Mouse (Mus musculus) intestine, embryonic 14.5 days (tissue): ENCODE results near the gene Col11a1. TPM values are rescaled to one million over a fixed set of nuclear protein-coding genes. Genes with fewer than 3 reads are reported as not detected.

Experiments
- ATAC-seq: fragments of 200-750 bp; cut with Nextera tagmentation; replicated peaks from 2 replicates; pipeline ENCODE4 v1.8.0; 2017; ENCODE audit warnings: low read depth, moderate number of reproducible peaks, moderate TSS enrichment, moderate library complexity; ENCODE audit not compliant: low FRiP score, low TSS enrichment
- DNase-seq: peaks from one replicate; pipeline ENCODE4 v3.0.0-alpha.2; 2018; ENCODE audit warnings: low spot score
- H3K27ac ChIP-seq: fragments of 300-500 bp; sonication (generic); 2 replicates; pipeline ENCODE4 v1.5.1; 2014; ENCODE audit warnings: low read depth, mild to moderate bottlenecking, control low read depth
- H3K27me3 ChIP-seq: fragments of 300-500 bp; sonication (generic); replicated peaks from 2 replicates; pipeline ENCODE4 v1.6.1; 2014; ENCODE audit warnings: low read length, control low read depth; ENCODE audit not compliant: control insufficient read depth, insufficient read depth
- H3K36me3 ChIP-seq: fragments of 300-500 bp; sonication (generic); 2 replicates; pipeline ENCODE4 v1.6.1; 2014; ENCODE audit warnings: low read length, control low read depth; ENCODE audit not compliant: control insufficient read depth, insufficient read depth
- H3K4me1 ChIP-seq: fragments of 300-500 bp; sonication (generic); replicated peaks from 2 replicates; pipeline ENCODE4 v1.6.1; 2014; ENCODE audit warnings: low read length, control low read depth, mixed read lengths; ENCODE audit not compliant: control insufficient read depth, insufficient read depth
- H3K4me2 ChIP-seq: fragments of 300-500 bp; sonication (generic); 2 replicates; pipeline ENCODE4 v1.6.1; 2014; ENCODE audit warnings: low read length
- H3K4me3 ChIP-seq: fragments of 300-500 bp; sonication (generic); 2 replicates; pipeline ENCODE4 v1.5.1; 2014; ENCODE audit warnings: low read depth, low read length, control low read depth, mixed read lengths
- H3K9ac ChIP-seq: fragments of 300-500 bp; sonication (generic); 2 replicates; pipeline ENCODE4 v1.6.1; 2014; ENCODE audit warnings: mild to moderate bottlenecking, low read length
- H3K9me3 ChIP-seq: fragments of 300-500 bp; sonication (generic); 2 replicates; pipeline ENCODE4 v1.6.1; 2016; ENCODE audit warnings: low read length, control low read depth; ENCODE audit not compliant: control insufficient read depth
- WGBS: fragments of 180-500 bp; shearing (Covaris S2); extraction: QIAGEN DNeasy Blood & Tissue Kit; methylation state at CpG from one replicate; pipeline ENCODE4 v1.1.7; 2014; 5-methylcytosine and 5-hydroxymethylcytosine counted together
- polyA plus RNA-seq: library from polyadenylated mRNA; unstranded; fragments of >200 nt; fragmentation: Nextera tagmentation; extraction: Ambion mirVana; gene quantifications from 2 replicates; pipeline ENCODE4 v1.2.1, GENCODE M21; 2014

Gene Col11a1
- 5.4 and 6.0 TPM in 2 replicates for polyA plus RNA-seq

DNA sequence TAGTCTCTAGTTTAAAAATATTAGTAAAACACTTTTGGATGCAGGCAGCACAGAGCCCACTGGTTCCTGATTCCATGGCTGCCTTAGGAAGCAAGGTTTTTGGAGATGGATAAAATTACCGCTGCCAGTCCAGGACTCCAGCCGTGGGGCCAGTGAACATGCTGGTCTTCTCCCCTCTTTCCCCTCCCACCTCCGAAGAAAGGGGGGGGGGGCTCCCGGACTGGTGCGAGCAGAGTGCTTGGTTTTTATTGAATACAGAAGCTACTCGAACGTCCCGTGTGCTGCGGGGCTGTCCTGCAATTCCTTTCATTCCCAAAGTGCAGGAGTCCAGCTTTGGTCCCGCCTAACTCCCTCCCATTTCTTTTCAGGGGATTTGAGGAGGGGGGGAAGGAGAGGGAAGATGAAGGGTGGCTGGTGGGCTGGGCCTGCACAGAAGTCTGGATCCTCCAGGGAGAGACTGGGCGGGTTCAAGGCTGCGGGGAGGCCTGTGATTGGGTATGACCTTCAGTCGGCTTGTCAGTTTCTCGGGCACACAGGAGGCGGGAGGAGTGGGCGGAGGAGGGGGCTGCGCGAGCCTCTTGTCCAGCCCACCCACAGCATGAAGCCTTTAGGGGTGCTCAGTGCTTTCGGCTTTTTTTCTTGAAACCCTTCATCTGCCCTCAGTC is at the start of gene Col11a1:
Col11a1 (plus strand) TSS at position 570 of the 665 bp plus-strand sequence.
- Histone ChIP-seq H3K4me1 (0 out of 2 replicates have a peak, but pooled peaks cover 4% of the 10 kb centered on the region), H3K4me3 (peak within 1 kb of the TSS; percentile 58), H3K9ac (peak within 1 kb of the TSS; percentile 27), H3K27me3 (no peaks in the 10 kb centered on the region), H3K27ac (peak within 1 kb of the TSS; percentile 34; the same call in 1 of the 2 replicates), H3K9me3 (no peaks in the 10 kb centered on the region), H3K4me2 (peak within 1 kb of the TSS; percentile 54), H3K36me3 (no peaks in the 10 kb centered on the region)
- DNase-seq (peak; percentile 84), ATAC-seq (peak; percentile 98)
- WGBS: under 1% methylated on average over 19 of the region's 19 CpGs

DNA sequence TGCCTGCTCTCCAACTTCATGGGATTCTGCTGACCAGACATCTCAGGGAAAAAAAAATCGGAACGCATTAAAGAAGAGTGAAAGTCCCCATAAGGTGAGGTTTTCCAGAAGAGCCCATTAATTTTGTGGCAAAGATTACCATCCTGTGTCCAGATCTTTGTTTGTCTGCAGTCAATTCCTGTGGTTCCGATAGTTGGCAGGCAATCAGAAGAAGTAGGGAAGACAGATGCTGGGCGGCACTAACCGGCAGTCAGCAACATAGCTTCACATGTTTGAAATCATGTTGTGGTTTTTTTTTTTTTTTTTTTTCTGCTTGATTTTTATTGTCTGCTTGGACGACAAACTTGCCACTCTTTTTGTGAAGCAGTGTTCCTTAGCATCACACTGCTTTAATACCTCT is 39.4 kb upstream of the Col11a1 start:
- ATAC-seq: no peak
- 77% methylated on average over 6 of the region's 6 CpGs for WGBS

DNA sequence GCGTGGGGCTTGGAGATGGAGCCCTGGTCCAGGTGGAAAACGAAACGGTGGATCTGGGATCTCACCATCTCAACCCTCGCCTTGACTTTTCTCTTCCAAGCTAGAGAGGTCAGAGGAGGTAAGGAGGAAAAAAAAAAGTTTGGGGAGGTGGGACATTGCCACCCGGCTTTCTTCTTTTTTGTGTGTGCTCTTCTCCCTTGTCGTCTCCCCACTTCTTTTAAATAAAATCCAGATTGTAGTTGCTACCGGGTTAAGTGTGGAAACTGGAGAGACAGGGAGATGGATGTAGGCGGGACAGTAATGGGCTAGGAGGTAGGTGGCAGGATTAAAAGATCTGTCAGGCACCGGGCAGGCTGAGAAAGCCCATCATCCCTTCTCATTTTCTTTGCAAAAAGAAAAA is 546 bp downstream of the Col11a1 start:
- H3K4me2 ChIP-seq: peak overlapping the region; percentile 54
- no peak for DNase-seq
- H3K27ac ChIP-seq: no peak overlapping the region
- 0% methylated on average over 9 of the region's 9 CpGs for WGBS
- H3K9me3 ChIP-seq: no peaks in the 10 kb centered on the region
- no peaks in the 10 kb centered on the region for H3K27me3 ChIP-seq
- H3K4me1 ChIP-seq: 0 out of 2 replicates have a peak, but pooled peaks cover 4% of the 10 kb centered on the region
- H3K36me3 ChIP-seq: no peaks in the 10 kb centered on the region
- peak overlapping the region; percentile 27 for H3K9ac ChIP-seq
- ATAC-seq: no peak
- peak overlapping the region; percentile 58 for H3K4me3 ChIP-seq

More for the DNA sequence above, 39.4 kb upstream of the Col11a1 start:
- Histone ChIP-seq H3K4me2 (no peak overlapping the region), H3K4me1 (no peaks in the 10 kb centered on the region), H3K4me3 (no peak overlapping the region), H3K9me3 (no peaks in the 10 kb centered on the region), H3K9ac (no peak overlapping the region), H3K27ac (no peak overlapping the region), H3K27me3 (no peaks in the 10 kb centered on the region), H3K36me3 (no peaks in the 10 kb centered on the region)
- no peak for DNase-seq

DNA sequence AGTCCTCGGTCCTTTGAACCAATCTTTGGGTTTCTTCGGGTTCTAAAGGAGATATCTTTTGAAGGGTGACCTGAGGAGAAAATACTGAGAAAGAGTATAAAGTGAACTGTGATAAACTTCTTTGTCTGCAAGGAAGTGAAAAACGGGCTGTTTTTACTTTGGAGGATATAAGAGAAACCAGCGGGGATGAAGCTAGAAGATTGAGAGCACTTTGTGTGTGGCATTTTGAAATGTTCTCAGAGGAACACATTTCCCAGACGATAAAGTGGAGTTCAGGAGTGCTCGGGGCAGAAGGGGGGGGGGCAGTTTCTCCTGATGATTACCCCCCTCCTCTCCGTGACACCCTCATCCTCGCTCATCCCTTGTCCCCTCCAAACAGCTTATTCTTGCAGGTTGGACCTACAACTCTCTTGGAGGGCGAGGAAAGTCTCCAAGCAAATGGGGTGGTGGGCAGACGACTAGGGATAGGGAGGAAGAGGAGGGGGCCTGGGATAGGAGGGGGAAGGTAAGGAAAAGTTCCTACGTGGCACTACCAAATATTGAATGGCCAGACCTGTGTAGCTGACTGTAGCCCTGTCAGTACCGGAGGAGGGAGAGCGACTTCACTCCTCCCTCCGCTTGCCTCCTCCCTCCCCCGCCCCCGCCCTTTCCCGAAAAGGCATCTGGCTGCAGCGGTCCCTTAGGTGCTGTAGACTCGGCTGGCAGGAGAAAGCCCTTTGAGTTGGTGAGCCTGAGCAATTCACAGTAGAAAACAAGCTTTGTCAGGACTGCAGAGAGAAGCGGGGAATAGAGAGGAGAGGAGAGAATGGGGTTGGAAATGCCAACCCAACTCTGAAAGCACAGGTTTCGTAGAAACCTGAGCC is 1.2 kb downstream of the Col11a1 start:
- H3K4me2 ChIP-seq: peak overlapping the region; percentile 54
- 0 out of 2 replicates have a peak, but pooled peaks cover 4% of the 10 kb centered on the region for H3K4me1 ChIP-seq
- peak overlapping the region; percentile 58 for H3K4me3 ChIP-seq
- DNase-seq (peak; percentile 58), ATAC-seq (peak; percentile 25; the same call in 1 of the 2 replicates)
- no peak overlapping the region for H3K27ac ChIP-seq
- no peaks in the 10 kb centered on the region for H3K9me3 ChIP-seq
- peak overlapping the region; percentile 27 for H3K9ac ChIP-seq
- 2% methylated on average over 20 of the region's 21 CpGs for WGBS
- H3K36me3 ChIP-seq: no peaks in the 10 kb centered on the region
- H3K27me3 ChIP-seq: no peaks in the 10 kb centered on the region

DNA sequence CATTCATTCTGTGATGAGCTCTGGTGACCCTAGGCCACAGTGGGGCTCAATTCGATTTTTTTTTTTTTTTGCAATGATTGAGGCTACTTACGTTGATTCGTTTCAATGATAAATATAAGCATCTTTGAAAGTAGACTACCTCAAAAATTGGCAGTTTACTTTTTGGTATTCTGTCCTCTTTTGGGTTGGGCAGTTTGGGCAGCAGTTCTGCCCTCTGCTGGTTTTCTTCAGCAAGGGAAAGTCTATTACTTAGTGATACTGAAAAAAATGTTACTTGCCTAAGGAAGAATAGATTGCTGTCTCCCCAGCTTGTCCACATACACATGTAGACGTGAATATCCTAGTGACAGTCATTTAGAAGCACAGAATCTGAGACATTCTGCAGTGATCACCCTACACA is 2.0 kb downstream of the Col11a1 start:
- Histone ChIP-seq H3K4me1 (0 out of 2 replicates have a peak, but pooled peaks cover 4% of the 10 kb centered on the region), H3K9me3 (no peaks in the 10 kb centered on the region), H3K27me3 (no peaks in the 10 kb centered on the region), H3K4me2 (peak overlapping the region; percentile 54), H3K36me3 (no peaks in the 10 kb centered on the region), H3K9ac (no peak overlapping the region), H3K4me3 (peak overlapping the region; percentile 58), H3K27ac (no peak overlapping the region)
- no peak for DNase-seq
- ATAC-seq: no peak
- WGBS: 14% methylated on average over 4 of the region's 4 CpGs

DNA sequence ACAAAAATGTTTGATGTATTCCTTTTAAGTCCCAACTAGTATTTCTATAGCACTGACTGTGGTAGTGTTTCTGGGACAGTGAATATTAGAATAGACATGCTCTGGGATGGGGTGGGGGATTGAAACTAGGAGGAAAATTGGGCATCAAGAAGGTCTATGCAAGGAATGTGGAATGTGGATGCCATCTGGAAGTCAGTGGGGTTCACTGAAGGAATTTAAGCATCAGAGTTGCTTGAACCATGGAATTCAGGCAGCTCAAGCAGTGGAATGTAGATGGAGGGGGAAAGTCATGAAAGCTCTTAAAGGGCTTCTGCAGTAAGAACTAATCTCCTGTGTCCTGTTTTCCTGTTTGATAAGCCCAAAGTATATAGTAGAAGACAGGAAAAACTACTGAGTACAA is 22.1 kb downstream of the Col11a1 start:
- ATAC-seq (no peak), DNase-seq (no peak)
- Histone ChIP-seq H3K4me1 (no peaks in the 10 kb centered on the region), H3K4me2 (no peak overlapping the region), H3K9me3 (no peaks in the 10 kb centered on the region), H3K27ac (no peak overlapping the region), H3K27me3 (no peaks in the 10 kb centered on the region), H3K4me3 (no peak overlapping the region), H3K9ac (no peak overlapping the region), H3K36me3 (no peaks in the 10 kb centered on the region)

DNA sequence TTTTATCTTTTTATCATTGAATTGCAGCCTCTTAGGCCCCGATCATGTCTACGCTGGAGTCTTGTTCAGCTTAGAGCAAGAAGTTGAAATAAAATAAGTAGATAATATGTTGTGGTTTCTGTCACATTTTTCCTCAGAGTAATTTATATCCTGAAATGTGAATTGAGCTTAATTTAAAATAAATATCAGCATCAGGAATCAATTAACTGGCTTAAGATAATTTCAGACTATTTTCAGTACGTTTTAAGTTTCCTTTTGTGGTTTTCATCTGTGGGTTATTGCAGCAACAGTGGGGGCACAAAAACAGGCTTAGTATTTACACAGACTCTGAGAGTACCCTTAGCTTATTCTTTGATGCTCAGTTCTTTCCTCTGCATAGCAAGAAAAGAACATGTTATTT is 23.2 kb downstream of the Col11a1 start:
- Histone ChIP-seq H3K4me2 (no peak overlapping the region), H3K27ac (no peak overlapping the region), H3K27me3 (no peaks in the 10 kb centered on the region), H3K9me3 (no peaks in the 10 kb centered on the region), H3K9ac (no peak overlapping the region), H3K36me3 (no peaks in the 10 kb centered on the region), H3K4me3 (no peak overlapping the region), H3K4me1 (no peaks in the 10 kb centered on the region)
- DNase-seq: no peak
- 71% methylated on average over 3 of the region's 3 CpGs for WGBS
- no peak for ATAC-seq

DNA sequence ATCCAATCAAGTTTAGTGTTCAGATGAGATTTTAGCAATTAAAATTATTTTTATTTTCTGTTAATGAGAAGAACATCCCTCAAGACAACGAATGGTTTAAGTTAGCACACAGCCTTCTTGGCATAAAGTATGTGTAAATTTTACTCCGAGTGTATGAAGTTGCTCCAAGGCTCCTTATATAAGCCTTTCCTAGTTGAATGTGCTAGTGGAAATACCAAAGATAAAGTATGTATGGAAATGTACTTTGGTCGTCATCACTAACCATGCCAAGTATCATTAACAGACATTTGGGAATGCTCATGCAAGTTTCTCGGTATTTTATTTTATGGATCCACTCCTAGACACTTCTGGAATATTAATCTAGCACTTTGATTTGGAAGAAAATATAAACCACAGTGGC is 34.8 kb downstream of the Col11a1 start:
- DNase-seq (no peak), ATAC-seq (no peak)
- 76% methylated on average over 4 of the region's 4 CpGs for WGBS

More for the DNA sequence above, 34.8 kb downstream of the Col11a1 start:
- no peak overlapping the region for H3K4me2 ChIP-seq
- no peak overlapping the region for H3K4me3 ChIP-seq
- no peaks in the 10 kb centered on the region for H3K27me3 ChIP-seq
- H3K36me3 ChIP-seq: no peaks in the 10 kb centered on the region
- H3K27ac ChIP-seq: no peak overlapping the region
- no peaks in the 10 kb centered on the region for H3K4me1 ChIP-seq
- no peaks in the 10 kb centered on the region for H3K9me3 ChIP-seq
- H3K9ac ChIP-seq: no peak overlapping the region
